Mouse (Mus musculus): ENCODE data around the gene Ybx2.
"Not testable (repeated sequence)": the region's sequence is repeated elsewhere in the genome, so short reads cannot be mapped to it uniquely, and the experiment has no call there.

The Ybx2 gene

DNA sequence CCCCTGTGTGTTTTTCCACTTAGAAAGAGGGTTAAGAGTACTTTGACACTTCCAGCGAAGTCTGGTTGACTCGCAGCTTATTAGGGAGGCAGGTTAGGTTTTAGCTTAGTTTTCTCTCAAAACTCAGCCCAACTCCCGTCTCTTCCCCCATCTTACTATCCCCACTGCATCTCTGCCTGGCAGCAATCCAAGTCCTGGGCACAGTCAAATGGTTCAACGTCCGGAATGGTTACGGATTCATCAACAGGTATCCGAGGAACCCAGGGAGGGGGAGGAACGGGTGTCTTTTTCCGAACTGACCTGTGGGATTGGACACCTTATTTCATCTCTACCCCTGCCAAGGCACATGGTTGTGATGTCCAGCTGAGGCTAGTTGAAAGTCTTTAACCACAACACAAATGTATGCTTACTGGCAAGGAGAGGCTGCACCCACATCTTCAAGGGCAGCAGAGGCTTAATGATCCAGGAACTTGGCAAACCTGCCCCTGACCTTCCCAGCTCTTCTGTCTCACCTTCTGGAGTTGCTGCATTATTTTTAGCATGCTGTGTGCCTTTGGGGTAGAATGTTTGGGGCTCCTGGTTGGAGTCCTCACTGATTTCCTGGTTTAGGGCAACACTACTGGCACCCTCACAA, 1.2 kb downstream of the Ybx2 start:
- DNase-seq = no peak

DNA sequence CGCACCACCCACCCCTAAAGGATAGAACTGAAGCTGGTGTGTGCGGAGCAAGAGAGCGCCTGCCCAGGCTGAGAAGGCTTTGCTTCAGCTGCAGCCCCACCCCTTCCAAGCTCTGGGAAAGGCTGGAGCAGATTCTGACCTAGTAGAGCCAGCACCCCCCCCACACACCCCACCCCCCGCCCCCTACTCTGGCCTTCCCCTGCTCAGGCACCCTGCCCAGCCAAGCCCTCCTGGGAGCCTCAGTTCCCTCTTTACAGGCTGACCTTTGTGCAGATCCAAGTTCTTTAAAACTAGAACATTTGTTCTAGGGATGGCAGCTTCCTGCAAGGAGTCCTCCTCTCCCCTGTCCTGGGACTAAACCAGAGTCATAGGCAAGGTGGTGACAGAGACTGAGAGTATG, 1.8 kb downstream of the Ybx2 start:
- peak in 1 of 2 experiments; percentile 22 for DNase-seq

DNA sequence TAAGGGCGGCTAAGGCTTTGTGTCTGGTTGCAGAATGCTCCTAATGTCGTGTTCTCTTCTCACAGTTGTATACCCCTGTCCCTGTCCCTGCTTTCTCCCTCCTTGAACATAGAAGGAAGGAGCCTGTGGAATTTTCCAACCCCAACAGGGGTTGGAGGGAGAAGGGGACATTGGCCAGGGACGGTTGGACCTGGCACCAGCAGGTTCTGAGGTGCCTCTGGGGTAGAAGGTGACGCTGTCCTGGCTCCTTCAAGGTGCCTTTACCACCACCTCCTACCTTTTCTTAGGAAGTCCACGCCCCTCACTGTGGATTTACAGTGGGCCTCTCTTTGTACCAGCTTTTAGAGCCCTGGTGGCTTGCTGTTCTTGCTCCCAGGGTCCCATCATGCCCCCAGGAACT, 2.2 kb downstream of the Ybx2 start:
- DNase-seq = no peak

DNA sequence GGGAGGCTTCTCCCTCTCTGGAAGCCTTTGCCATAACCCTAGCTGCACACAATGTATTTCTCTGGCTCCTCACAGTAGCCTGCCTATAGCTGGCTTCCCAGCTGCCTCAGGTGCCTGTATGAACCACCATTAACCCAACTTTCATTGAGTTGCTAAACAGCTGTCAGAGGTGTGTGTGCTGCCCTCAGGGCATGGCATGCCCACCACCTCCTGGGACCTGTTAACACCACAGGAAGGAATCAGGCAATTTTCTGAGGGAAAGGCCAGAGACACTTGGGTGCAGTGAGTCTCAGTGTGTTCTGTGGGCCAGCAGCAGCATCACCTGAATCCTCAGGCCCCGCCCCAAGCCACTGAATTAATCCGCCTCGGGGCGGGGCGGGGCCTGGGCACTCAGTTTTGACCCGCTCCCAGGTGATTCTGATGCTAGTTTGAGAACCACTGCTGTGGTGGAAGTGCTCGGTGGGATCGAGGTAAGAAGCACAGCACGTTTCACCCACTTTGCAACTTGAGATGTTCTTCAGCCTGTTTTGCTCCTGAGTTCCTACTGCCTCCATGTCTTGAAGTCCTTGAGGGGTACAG, 2.9 kb downstream of the Ybx2 start:
- no peak for DNase-seq

DNA sequence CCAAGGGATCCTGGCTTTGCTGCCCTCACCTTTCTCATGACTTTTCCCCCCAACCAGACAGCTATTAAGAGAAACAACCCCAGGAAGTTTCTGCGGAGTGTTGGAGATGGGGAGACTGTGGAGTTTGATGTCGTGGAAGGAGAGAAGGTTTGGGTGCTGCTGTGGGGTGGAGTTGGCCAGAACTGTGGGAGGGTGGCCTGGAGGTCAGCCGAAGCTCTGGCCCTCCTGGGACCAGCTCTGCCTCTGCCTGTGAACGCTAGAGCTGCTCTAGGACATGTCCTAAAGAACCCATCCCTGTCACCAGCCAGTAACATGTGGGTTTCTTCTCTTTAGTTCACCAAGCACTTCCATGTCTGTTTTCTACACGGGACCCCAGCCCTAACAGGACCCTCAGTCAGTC, 3.6 kb downstream of the Ybx2 start:
- DNase-seq = no peak

DNA sequence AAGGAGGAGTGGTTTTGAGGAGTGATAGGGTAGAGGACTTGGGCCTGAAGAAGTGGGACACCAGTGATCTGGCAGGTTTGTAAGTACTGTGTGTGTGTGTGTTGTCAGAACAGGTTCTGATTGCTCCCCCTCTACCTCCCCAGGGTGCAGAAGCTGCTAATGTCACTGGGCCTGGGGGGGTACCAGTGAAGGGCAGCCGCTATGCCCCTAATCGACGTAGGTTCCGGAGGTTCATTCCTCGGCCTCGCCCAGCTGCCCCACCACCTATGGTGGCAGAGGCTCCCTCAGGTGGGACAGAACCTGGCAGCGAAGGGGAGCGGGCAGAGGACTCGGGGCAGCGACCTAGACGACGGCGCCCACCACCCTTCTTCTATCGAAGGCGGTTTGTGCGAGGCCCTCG, 4.1 kb downstream of the Ybx2 start:
- no peak for DNase-seq

DNA sequence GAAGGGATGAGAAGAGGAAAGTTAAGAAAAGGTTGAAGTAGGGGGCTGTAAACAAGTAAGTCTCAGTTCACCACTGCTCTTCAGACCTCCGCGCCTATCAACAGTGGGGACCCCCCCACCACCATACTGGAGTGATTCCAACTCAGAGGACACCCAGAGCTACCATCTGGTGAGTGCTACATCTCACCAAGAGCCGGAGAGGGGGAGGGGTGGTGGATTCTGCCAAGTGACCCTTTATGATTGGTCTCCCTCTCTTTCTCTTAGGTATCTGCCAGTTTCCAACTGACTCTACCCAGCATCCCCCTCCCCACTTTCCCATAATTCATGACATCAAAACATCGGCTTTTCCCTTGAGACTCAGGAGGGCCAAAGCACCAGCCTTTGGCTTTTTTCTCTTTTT, 5.4 kb downstream of the Ybx2 start:
- DNase-seq = no peak

DNA sequence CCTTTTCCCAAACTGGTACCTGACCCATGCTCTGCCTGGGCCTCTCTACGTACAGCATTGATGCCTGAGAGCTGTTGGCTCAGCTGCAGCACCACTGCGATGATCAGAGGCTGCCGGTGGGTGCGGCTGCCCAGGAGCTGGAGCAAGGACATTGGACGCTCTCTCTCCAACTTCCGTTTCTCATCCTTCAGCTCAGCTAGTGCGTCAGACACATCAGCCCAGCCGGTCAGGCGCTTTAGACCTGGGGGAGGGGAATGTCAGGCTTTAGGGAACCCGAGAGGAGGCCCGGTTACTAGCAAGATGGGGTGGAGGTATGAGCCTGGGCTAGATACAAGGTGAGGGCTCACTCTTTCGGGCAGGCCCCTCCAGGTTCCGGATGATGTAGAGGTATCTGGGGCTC, 9.6 kb downstream of the Ybx2 start:
- DNase-seq = no peak

DNA sequence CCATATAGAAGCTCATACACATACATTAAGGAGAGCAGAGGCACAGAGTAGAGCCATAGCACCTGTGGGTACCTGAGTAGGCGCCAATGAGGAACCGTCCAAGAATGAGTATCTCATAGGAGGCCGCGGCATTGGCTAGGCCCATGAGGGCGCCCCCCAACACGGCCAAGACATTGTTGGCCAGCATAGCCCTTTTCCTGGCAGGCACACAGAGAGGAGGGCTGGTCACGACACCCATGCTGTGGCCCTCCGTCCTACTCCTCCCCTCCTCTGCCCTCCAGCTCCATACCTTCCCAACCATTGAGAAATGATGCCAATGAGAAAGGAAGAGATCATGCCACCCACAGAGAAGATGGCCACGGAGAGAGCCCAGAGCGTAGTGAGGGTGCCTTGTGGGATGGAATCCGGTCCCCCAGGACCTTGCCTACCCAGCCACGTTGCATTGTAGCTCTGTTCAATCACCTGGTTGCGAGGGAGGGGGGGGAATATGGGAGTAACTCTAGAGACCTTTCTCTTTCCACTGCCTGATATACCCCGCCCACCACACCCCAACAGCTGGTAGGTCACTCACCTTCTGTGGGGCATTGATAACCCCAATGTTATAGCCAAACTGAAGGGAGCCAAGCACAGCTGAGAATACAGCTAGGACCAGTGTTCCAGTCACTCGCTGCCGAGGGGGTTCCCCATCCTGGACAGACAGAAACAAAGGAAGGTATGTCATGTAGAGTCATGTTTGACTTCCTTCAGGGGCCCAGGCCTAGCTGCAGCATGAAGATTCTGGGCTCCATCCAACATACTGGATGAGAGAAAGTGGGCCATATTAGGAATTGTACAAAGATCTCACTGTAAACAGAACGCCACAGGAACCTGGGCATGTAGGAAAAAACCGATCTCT, 10.6 kb downstream of the Ybx2 start:
- DNase-seq = no peak

DNA sequence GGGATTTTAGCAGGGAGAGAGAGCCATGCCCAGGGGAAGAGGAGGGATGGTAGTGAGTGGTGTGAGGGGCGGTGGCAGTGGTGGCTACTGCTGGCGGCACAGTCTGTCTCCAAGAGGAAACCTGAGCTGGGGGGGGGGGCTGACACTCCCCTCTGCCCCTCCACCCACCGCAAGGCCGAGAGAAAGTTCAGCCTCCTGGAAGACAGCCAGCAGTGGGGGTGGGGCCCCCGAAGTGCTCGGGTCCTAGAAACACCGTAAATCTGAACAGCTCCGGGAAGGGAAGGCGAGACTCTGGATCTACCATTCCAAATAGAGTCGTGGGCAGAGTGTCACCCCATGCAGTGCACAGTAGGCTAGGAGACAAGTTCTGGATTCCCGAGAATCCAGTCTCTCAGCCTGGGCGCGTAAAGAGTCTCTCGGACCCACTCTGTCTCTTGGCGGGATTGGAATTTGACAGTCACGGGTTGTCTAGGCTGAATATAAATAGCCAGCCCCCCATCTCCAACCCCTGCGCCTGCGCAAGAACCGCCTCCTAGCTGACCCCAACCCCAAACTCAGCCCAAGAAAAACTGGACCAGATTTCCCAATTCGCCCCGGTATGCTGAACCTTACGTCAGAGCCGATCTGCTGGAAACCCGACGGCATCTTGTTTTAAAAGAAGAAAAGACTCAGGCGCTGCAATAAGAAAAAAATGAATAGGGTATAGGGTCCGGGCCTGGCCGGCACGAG, 11.9 kb downstream of the Ybx2 start:
- peak; percentile 18 to 41 for DNase-seq

DNA sequence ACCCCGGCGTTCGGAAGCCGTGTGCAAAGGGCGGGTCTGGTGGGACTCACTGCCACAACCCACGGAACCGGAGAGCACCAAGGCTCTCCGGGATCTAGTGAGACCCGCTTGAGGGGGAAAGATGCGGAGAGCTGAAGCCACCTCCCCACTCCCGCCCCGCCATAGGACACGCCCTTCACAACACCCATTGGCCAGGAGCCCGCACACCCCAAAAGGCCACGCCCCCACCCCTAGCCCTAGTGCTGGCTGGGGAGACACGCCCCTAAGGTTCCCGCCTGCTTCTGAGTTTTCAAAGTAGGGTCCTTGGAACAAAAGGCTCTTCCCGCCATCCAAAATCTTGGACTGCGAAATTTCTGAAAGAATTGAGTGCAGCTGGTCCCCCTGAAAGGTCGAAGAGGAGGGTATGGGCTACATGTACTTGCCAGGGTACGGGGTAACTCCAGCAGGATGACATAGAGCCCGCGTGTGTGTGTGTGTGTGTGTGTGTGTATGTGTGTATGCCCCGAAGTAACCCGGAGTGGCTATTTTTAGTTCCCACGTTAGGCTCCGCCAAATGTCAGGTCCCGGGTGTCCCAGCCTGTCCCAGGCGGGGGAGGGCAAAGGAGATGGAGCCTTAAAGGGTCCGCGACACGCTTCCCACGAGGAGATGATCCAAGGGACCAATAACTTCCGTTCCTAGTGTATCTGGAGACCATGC, 12.6 kb downstream of the Ybx2 start, which contains the start of gene Slc2a4:
Gene Slc2a4, minus strand, starts transcription at position 123 of the 697 bp plus-strand sequence.
- DNase-seq = peak; percentile 89 to 92

DNA sequence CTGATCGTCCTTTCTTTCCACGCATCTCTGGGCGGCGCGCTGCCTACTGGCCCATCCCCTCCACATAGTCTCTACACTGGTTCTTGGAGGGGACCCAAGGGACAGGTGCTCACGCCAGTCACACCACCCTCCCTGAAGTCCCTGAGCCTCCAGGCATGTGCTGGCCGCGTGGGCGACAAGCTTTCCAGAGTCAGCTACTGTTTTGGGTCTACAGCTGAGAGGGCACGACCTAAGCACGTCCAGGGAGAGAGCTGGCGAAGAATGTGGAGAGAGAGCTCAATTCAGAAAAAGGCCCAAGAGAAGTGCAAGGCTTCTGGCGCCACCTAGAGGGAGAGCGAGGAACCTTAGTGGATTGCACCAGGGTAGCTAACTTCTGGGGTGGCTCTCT, 13.2 kb downstream of the Ybx2 start:
- peak; percentile 83 to 89 for DNase-seq

DNA sequence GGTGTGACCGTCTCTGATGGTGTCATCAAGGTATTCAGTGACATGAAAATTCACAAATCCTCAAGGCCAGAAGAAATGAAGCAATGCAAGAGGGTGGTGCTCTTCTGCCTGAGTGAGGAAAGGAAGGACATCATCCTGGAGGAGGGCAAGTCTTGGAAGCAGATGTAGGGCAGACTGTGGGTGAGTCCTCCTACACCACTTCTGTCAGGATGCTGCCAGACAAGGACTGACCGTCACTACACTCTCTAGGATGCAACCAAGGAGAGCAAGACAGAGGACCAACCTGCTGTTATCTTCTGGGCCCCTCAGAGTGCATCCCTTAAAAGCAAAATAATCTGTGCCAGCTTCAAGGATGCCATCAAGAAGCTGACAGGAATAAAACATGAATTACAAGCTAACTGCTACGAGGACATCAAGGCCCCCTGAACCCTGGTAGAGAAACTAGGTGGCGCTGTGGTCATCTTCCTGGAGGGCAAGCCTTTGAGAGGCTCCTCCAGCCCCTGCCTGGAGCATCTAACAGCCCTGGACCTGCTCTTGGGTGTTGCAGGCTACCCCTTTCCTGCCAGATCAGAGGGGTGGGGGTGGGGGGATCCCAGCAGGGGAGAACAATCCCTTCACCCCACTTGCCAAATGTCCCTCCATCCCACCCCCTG, 15.3 kb downstream of the Ybx2 start:
- DNase-seq = no peak

DNA sequence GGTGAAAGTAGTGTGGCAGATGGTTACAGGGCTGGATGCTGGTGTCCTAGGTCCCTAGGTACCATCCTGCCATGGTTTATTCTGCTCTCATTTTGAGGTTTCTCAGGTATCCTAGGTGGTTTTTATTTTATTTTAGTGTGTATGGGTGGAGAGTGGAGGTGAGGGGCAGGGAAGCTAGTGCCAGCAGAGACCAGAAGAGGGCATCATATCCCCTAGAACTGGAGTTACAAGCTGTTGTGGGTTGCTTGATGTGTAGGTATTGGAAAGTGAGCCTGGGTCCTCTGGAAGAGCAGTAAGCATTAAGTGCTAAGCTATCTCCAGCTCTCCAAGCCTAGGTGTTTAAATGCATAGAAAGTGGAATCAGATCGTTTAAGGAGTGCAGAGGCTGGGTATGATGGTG, 16.7 kb downstream of the Ybx2 start:
- no peak for DNase-seq

DNA sequence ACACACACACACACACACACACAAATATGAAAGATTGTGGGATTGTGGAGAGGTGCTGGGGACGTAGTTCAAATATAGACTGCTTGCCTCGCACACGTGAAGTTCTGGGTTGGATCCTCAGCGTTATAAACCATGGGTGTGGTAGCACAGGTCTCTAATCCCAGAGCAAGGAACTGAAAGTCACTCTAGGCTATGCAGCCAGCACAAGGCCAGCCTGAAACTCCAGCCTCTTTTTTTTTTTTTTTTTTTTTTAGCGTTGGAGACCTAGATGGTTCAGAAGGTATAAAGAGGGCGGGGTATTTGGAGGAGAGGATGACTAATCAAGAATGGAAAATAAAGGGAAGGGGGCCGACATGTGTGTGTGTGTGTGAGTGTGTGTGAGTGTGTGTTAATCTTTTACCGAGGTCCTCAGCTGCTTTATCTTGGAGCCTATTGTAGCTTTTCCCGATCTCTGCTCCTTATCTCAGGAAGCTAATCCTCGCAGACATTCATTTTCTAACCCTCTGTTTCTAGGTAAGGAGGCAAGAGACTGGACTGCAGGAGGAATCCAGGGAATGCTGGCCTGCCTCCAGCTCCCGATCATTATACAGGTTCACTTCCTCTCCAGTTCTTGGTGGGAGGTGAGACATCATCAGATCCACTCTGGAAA, 17.8 kb downstream of the Ybx2 start:
- DNase-seq = no peak

DNA sequence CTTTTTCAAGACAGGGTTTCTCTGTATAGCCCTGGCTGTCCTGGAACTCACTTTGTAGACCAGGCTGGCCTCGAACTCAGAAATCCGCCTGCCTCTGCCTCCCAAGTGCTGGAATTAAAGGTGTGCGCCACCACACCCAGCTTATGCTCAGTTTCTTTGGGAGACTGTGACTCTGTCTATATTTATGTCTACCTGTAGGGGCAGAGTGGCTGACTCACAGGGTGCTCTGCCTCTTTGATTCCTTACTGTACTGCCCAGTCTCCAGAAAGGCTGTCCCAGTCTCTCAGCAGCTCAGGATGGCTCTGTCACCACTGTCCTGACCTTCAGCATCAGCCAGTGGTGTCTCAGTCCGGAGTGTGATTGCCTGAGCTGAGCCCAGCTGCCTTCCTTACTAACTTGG, 20.0 kb downstream of the Ybx2 start:
- not testable (repeated sequence) for DNase-seq

DNA sequence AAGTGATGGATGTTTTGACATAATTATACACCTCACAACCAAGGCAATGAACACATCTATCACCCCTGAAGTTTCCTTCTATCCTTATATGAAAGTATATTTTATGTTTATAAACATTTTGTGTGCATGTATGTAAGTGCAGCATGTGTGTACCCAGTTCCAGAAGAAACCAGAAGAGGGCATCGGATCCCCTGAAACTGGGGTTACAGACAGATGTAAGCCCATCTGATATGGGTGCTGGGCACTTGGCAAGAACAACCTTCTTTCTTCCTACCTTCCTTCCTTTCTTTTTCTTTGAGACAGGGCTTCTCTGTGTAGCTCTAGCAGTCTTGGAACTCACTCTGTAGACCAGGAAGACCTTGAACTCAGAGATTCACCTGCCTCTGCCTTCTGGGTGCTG, 20.6 kb downstream of the Ybx2 start:
- DNase-seq = no peak

DNA sequence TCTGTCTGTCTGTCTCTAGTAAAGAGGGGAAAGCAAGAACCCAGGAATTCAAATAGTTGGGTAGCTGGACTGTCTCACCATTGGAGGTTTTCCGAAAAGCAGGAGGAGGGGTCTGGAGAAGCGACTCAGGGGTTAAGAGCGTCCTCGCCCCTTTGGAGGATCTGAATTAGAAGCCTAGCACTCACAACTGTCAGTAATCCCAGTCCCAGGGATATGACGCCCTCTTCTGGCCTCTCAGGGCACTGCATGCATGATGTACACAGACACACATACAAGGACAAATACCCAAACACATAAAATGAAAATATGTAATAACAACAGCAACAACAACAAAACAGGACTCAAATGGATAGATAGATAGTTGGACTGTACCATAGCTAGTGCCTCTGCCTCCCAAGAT, 25.0 kb downstream of the Ybx2 start:
- no peak for DNase-seq

DNA sequence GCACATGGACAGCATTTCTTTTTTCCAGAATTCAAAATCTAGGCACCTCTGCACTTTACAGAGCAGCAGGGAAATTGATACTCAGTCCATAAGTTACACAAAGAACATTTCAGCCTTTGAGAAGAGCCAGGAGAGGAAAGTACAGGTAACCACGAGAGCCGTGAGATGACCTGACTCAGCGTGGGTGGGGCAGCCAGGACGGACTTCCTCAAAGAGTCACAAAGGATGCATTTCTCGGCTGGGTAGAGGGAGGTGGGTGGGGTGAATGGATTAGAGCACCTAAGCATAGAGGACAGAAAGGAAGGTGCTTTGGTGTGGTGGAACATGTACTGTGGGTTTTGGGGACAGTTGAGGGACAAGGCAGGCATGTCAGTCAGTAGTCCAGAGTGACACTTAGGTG, 26.2 kb downstream of the Ybx2 start:
- DNase-seq = no peak

DNA sequence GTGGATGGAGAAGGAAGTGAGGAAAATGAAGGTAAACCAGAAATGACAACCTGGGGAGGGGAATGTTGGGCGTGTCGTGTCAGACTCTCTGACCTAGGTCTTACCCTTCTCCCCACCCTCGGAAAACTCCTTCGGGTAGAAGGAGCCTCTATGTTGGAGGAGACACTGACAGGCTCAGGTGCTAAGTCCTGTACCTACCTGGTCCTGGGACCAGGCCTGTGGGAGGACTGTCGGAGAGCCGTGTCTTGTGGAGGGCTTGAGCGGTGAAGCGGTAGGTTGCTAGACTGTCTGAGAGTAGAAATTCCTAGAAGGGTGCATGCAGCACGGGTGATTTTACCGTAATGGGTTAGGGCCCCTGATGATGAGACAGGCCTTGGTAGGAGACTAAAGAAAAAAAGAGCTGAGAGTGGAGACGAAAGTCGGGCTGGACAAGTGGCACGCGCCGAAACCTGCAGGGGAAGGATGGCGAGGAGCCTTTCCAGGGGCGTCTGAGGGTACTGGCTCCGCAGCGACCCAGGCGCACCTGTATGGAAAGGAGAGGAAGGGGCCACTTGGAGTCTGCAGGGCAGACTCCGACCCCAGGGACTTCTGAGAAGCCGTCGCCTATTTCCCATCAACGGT, 29.2 kb downstream of the Ybx2 start, which contains the start of gene Cldn7:
Gene Cldn7, plus strand, starts transcription at position 130 of the 621 bp plus-strand sequence.
- no peak for DNase-seq

All from lung, adult 18-20 months (tissue).